In genomic region chr16:36675902-36676301, GRCm38 (mm10) we compare ENCODE assay signal across 15 mouse cellular contexts. TPM values are rescaled to one million over a fixed set of nuclear protein-coding genes. Genes with fewer than 3 reads are reported as not detected.
"Had no signal": no experiment of that assay in that cellular context is flagged by ENCODE, and none has a peak within 500 bp of the region (broad histone marks: within the 10 kb centered on the region; RNA-seq: fewer than 3 reads in every experiment).

No protein-coding gene starts in this region.

- H3K4me2 ChIP-seq: neural tube, embryonic 13.5 days; neural tube, embryonic 15.5 days; stomach, embryonic 15.5 days had no signal

- DNase-seq: retina, postnatal 1 day; right cerebral cortex, postnatal 14 days; right cerebral cortex, postnatal 25 days; right cerebral cortex, postnatal 4 days; spleen, adult 18-20 months; thymus, adult 18-20 months; thymus, adult 2 months; thymus, postnatal 14 days; thymus, postnatal 25 days; thymus, postnatal 36 days; thymus, postnatal 4 days had no signal

- H3K4me1 ChIP-seq: neural tube, embryonic 13.5 days; neural tube, embryonic 15.5 days; stomach, embryonic 15.5 days had no signal

- H3K9ac ChIP-seq: neural tube, embryonic 13.5 days; neural tube, embryonic 15.5 days; stomach, embryonic 15.5 days had no signal

- H3K27me3 ChIP-seq: neural tube, embryonic 13.5 days; neural tube, embryonic 15.5 days; stomach, embryonic 15.5 days had no signal

- H3K9me3 ChIP-seq: neural tube, embryonic 13.5 days; neural tube, embryonic 15.5 days; stomach, embryonic 15.5 days had no signal

- H3K27ac ChIP-seq: neural tube, embryonic 13.5 days; neural tube, embryonic 15.5 days; stomach, embryonic 15.5 days; stomach, postnatal 0 days had no signal

- H3K4me3 ChIP-seq: neural tube, embryonic 13.5 days; neural tube, embryonic 15.5 days; stomach, embryonic 15.5 days had no signal

- H3K36me3 ChIP-seq: neural tube, embryonic 13.5 days; neural tube, embryonic 15.5 days; stomach, embryonic 15.5 days had no signal

RNA-seq across cellular contexts. Expression of gene Ildr1, which starts 17.9 kb away (rescaled TPM):
- polyA plus RNA-seq: neural tube, embryonic 13.5 days had no signal
